Mouse (Mus musculus) small intestine, adult 2 months (tissue): ENCODE measurements around the gene Hist1h3e. TPM values are rescaled to one million over a fixed set of nuclear protein-coding genes. Genes with fewer than 3 reads are reported as not detected.
"Not testable (repeated sequence)": the region's sequence is repeated elsewhere in the genome, so short reads cannot be mapped to it uniquely, and the experiment has no call there.

ENCODE experiments used
- H3K27ac ChIP-seq: fragments of 200-500 bp; 2 replicates; pipeline ENCODE4 v1.5.1; 2012; ENCODE audit warnings: low read depth, low read length, control low read depth, inconsistent platforms; ENCODE audit not compliant: insufficient read depth
- H3K27me3 ChIP-seq: fragments of 200-500 bp; 2 replicates; pipeline ENCODE4 v1.6.1; 2012; ENCODE audit warnings: mild to moderate bottlenecking, moderate library complexity, low read length, inconsistent platforms; ENCODE audit not compliant: control insufficient read depth, insufficient read depth
- H3K36me3 ChIP-seq: fragments of 200-500 bp; 2 replicates; pipeline ENCODE4 v1.6.1; 2012; ENCODE audit warnings: mild to moderate bottlenecking, low read length, control low read depth, inconsistent platforms; ENCODE audit not compliant: control insufficient read depth, insufficient read depth
- H3K4me1 ChIP-seq: fragments of 200-500 bp; 2 replicates; pipeline ENCODE4 v1.6.1; 2012; ENCODE audit warnings: low read length, inconsistent platforms, mixed read lengths; ENCODE audit not compliant: control insufficient read depth, insufficient read depth, insufficient read length
- H3K4me3 ChIP-seq: fragments of 200-500 bp; 2 replicates; pipeline ENCODE4 v1.5.1; 2012; ENCODE audit warnings: low read depth, mild to moderate bottlenecking, control low read depth, inconsistent platforms, low read length, moderate library complexity
- CTCF ChIP-seq: fragments of 200-500 bp; IDR thresholded peaks from 2 replicates; pipeline ENCODE4 v1.5.1; 2012; ENCODE audit warnings: low read depth, mild to moderate bottlenecking, control low read depth, inconsistent platforms, low read length, moderate library complexity, mixed read lengths; ENCODE audit not compliant: insufficient replicate concordance, insufficient read length; ENCODE audit errors: extremely low read depth
- POLR2A ChIP-seq: fragments of 200-500 bp; IDR thresholded peaks from 2 replicates; pipeline ENCODE4 v1.6.1; 2012; ENCODE audit warnings: low read depth, mild to moderate bottlenecking, control low read depth, inconsistent platforms, low read length, moderate library complexity
- WGBS: fragments of 180-500 bp; shearing (Covaris S2); methylation state at CpG from one replicate; pipeline ENCODE4 v1.1.7; 2018; 5-methylcytosine and 5-hydroxymethylcytosine counted together
- polyA plus RNA-seq: library from polyadenylated mRNA; depleted of rRNA; stranded (reverse); fragments of >200 nt; gene quantifications from 2 replicates; pipeline ENCODE4 v1.2.3, GENCODE M21; 2012

Gene Hist1h3e
- polyA plus RNA-seq, 1 experiment = 43.3 TPM

GRCm38 (mm10) chr13:23571022-23571503 is 8.9 kb upstream of the Hist1h3e start, which contains the start of the genes Hist1h2ae and Hist1h2bg:
Gene Hist1h2ae, minus strand, starts transcription at chr13:23571220.
Gene Hist1h2bg, plus strand, starts transcription at chr13:23571396.
- H3K36me3 ChIP-seq = no peaks in the 10 kb centered on the region
- 0% methylated on average over 18 of the region's 18 CpGs for WGBS
- H3K4me3 ChIP-seq = peak within 1 kb of the TSS; percentile 69
- H3K27ac ChIP-seq = peak within 1 kb of the TSS; percentile 90
- TF ChIP-seq POLR2A = no peak; the same call in 1 of the 2 replicates
- no peak for TF ChIP-seq CTCF
- H3K4me1 ChIP-seq = no peaks in the 10 kb centered on the region
- no peaks in the 10 kb centered on the region for H3K27me3 ChIP-seq

DNA sequence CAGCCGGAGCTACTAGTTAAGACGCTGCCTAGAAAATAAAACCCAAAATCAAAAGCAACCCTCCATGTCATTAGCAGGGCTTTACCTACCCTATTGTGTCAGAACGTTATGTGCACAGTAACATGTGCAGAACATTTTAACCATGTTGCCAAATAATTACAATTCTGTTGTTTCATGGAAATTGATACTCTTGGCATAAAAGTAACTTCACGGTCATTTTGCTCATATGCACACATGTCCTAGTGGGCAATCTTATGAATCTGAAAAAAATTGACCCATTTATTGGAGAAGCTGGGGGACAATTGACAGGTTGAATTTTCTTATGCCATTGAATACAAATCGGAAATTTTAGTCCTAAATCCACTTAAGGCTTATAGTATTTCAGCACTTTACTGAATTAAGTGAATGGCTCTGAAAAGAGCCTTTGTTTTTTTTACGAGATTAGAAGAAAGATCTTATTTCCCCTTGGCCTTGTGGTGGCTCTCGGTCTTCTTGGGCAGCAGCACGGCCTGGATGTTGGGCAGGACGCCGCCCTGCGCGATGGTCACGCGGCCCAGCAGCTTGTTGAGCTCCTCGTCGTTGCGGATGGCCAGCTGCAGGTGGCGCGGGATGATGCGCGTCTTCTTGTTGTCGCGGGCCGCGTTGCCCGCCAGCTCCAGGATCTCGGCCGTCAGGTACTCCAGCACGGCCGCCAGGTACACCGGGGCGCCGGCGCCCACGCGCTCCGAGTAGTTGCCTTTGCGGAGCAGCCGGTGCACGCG is 8.3 kb upstream of the Hist1h3e start:
- WGBS = under 1% methylated on average over 28 of the region's 41 CpGs
- H3K4me1 ChIP-seq, H3K36me3 ChIP-seq, H3K27me3 ChIP-seq: not testable (repeated sequence)
- peak overlapping the region; percentile 85 for H3K27ac ChIP-seq
- peak overlapping the region; percentile 69 for H3K4me3 ChIP-seq

DNA sequence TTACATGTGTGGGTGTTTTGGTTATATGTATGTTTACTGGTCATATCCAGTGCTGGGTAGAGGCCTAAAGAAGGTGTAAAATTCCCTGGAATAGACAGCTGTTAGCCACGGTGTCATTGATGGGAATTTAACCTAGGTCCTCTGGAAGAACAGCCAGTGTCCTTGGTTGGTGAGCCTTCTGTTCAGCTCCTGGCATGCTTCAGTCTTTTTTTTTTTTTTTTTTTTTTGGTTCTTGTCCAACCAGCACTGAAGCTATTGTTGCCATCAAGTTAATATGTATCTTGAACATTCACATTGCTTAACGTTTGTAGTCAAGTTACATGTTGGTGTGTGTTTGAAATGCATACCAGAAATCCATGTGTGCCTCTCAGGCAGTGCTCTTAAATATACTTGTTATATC is 2.3 kb upstream of the Hist1h3e start:
- no peak overlapping the region for H3K4me3 ChIP-seq
- 69% methylated on average over 2 of the region's 2 CpGs for WGBS
- peaks cover 2% of the 10 kb centered on the region; the same call in 1 of the 2 replicates for H3K4me1 ChIP-seq
- no peaks in the 10 kb centered on the region for H3K27me3 ChIP-seq
- no peak for TF ChIP-seq POLR2A
- no peak for TF ChIP-seq CTCF
- no peak overlapping the region for H3K27ac ChIP-seq
- H3K36me3 ChIP-seq = no peaks in the 10 kb centered on the region

DNA sequence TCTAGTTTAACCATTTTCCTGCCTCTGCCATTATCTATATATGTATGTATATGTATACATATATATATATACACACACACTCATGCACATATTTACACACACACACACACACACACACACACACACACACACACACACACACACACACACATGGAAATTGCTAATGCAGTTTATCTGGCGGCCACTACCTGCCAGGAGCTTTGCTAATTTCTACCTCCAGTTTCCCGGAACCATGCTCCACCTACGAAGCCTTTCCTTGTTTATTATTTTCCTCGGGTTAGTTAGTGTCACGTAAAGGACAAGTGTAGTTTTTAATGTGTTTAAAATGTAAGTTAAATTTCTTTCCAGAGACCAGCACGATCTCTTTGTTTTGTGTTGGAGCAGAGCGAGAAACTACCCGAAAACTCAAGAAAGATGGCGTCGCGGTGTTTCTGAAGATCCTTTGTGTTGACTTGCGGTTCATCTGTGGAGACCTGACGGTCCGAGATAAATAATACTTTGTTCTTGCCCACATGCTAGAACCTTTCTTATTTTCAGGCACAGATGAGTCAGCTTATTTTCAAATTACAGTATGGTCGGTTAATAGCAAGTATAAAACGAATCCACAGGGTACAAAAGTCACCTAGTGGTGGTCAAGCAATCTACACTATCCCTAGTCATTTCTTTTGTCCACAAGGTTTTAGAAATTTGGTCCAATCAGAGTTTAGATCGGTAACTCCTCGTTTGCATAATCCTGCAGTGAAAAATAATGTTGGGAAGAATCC is 712 bp upstream of the Hist1h3e start:
- no peak for TF ChIP-seq CTCF
- TF ChIP-seq POLR2A = no peak
- H3K27me3 ChIP-seq = no peaks in the 10 kb centered on the region
- H3K4me1 ChIP-seq = peaks cover 2% of the 10 kb centered on the region; the same call in 1 of the 2 replicates
- H3K27ac ChIP-seq = peak overlapping the region; percentile 93
- under 1% methylated on average over 18 of the region's 18 CpGs for WGBS
- no peaks in the 10 kb centered on the region for H3K36me3 ChIP-seq
- peak overlapping the region; percentile 39 for H3K4me3 ChIP-seq

DNA sequence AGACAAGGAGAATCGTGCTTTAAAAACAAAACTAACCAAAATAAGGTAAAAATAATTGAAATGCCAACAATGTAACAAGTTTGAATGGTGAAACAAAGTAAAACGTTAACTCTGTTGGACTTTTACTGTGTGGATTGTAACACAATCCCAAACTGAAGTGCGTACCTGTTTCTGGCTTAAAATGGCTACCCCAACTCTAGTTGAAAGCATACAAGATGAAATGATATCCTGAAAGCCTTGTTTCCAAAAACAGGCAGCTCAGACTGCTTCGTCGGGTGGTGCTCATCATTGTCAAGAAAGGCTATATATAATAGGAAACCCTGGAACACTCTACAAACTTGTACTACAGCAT is 662 bp downstream of the Hist1h3e start:
- 0% methylated on average over 2 of the region's 5 CpGs for WGBS
- H3K27me3 ChIP-seq, H3K4me1 ChIP-seq, H3K36me3 ChIP-seq: not testable (repeated sequence)
- Histone ChIP-seq H3K27ac (peak overlapping the region; percentile 93), H3K4me3 (peak overlapping the region; percentile 93; the same call in 1 of the 2 replicates)

DNA sequence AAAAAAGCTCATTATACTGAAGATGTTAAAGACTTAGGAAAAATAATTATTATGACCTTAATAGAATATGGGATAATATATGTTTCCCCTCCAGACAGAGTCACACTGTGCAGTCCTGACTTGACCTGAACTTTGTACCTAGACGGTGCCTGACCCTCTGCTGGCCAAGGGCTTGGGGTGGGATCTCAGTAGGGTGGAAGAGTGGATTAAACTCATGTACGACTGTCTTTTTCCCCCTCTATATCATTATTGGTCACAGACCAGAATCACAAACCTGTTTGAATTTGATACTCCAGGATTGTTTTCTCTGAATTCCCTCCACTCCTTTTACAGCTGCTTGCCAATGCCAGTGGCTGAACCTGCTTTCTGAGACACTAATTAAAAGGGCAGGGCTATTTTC is 1.5 kb downstream of the Hist1h3e start:
- not testable (repeated sequence) for H3K4me3 ChIP-seq, H3K4me1 ChIP-seq, H3K27me3 ChIP-seq, H3K36me3 ChIP-seq
- WGBS = 14% methylated on average over 2 of the region's 2 CpGs
- 0 out of 2 replicates have a peak overlapping the region, but pooled peaks have one; percentile 1 for H3K27ac ChIP-seq

- Histone ChIP-seq H3K27me3 (no peaks in the 10 kb centered on the region), H3K4me3 (no peak overlapping the region), H3K36me3 (no peaks in the 10 kb centered on the region), H3K27ac (no peak overlapping the region), H3K4me1 (no peaks in the 10 kb centered on the region)
- whole genome bisulfite sequencing = 62% methylated on average over 3 of the region's 3 CpGs
- no peak for TF ChIP-seq POLR2A
- TF ChIP-seq CTCF = no peak
Observed at GRCm38 (mm10) chr13:23556906-23557305, 5.3 kb downstream of the Hist1h3e start.
